Mouse (Mus musculus) naive thymus-derived CD4-positive, alpha-beta T cell, adult 2 months (primary cell): ENCODE data around the gene Stub1.

Experiments used
- DNase-seq: peaks from one replicate; pipeline ENCODE4 v3.0.0-alpha.2; 2011; ENCODE audit warnings: low read depth

Stub1 gene

GRCm38 (mm10) chr17:25786781-25787504 is 46.3 kb downstream of the Stub1 start:
- DNase-seq = no peak

DNA sequence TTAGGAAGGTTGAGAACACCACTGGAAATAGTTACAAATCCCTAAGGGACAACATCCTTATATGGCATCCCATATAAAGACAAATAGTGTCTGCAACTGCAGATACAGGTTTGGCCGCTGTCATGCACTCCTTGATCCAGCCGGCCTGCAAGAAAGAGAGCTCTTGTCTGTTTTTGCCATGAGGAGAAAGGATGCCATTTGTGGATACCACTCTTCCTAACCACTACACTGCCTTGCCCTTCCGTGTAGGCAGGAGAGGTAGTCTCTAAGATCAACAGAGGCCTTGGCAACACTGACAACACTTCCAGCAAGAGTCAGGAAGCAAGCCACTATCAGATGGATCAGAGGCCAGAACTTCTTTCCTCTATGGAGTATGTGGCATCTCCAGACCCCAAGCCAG is 46.9 kb downstream of the Stub1 start, which contains the start of gene Ccdc78:
TSS of gene Ccdc78 (plus strand) at position 301 of the 400 bp plus-strand sequence.
- no peak for DNase-seq

DNA sequence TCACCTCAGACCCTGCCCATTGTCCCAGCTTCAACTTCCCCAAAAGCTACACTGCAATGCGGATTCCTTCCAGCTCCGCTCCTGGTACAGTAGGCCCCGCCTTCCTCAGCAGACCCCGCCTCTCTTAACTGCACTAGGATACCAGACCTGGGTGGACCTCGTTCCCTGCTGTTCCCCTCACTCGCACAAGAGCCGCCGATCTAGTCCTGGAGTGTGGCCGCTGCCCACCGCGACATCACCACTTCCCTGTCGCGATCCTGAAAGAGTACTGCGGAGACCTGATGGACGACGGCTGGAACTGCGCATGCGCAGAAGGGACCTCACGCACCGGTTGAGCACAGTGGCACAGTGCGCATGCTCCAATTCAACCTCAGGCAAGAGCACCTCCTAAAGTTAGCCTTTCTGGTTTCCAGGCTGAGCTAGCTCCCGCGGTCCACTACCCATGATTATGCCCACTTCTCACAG is 47.9 kb downstream of the Stub1 start, which contains the start of gene Haghl:
TSS of gene Haghl (minus strand) at position 393 of the 465 bp plus-strand sequence.
- peak; percentile 99 for DNase-seq

- DNase-seq = no peak
Observed at GRCm38 (mm10) chr17:25783861-25784574, 49.2 kb downstream of the Stub1 start.

- DNase-seq = no peak
Observed at GRCm38 (mm10) chr17:25783086-25783485, 50.1 kb downstream of the Stub1 start.

- DNase-seq = no peak
Observed at GRCm38 (mm10) chr17:25781339-25781738, 51.9 kb downstream of the Stub1 start.
